In the genomic region with DNA sequence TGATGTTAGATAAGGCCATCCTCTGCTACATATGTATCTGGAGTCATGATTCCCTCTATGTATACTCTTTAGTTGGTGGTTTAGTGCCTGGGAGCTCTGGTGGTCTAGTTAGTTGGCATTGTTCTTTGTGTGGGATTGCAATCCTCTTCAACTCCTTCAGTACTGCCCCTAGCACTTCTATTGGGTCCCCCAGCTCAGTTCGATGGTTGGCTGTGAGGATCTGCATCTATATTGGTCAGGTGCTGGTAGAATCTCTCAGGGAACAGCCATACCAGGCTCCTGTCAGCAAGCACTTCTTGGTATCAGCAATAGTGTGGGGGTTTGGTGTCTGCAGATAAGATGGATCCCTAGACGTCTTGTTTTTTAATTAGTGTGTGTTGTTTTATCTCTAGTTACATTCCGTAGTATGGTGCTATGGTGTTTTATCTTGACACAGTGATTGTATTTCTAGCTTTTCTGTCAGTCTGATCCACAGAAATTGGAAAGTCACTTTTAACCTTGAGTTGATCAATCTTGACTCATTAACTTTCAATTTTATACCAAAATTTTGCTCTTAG, we compare ENCODE assay signal across 23 mouse cellular contexts.
"Had no signal": no experiment of that assay in that cellular context is flagged by ENCODE, and none has a peak within 500 bp of the region (broad histone marks: within the 10 kb centered on the region; RNA-seq: fewer than 3 reads in every experiment).

No protein-coding gene starts in this region.

- H3K9ac ChIP-seq: heart, embryonic 12.5 days; hindbrain, embryonic 12.5 days; hindbrain, embryonic 14.5 days; intestine, embryonic 15.5 days; limb, embryonic 12.5 days had no signal

- DNase-seq: gastrocnemius, adult 2 months; gastrocnemius, postnatal 10 days; gastrocnemius, postnatal 25 days; heart, postnatal 10 days; heart, postnatal 4 days; kidney, adult 18-20 months; kidney, adult 8-10 months; kidney, postnatal 10 days; kidney, postnatal 25 days; kidney, postnatal 4 days had no signal

- ATAC-seq: hindbrain, embryonic 16.5 days; inflammation-experienced regulatory T-cells, adult 6 months; intestine, embryonic 15.5 days; intestine, postnatal 0 days had no signal

- H3K27me3 ChIP-seq: heart, embryonic 12.5 days; hindbrain, embryonic 12.5 days; intestine, embryonic 15.5 days; limb, embryonic 12.5 days had no signal

- H3K4me2 ChIP-seq: heart, embryonic 12.5 days; hindbrain, embryonic 12.5 days; hindbrain, embryonic 14.5 days; intestine, embryonic 15.5 days; limb, embryonic 12.5 days had no signal

- H3K36me3 ChIP-seq: heart, embryonic 10.5 days; heart, embryonic 12.5 days; hindbrain, embryonic 10.5 days; hindbrain, embryonic 12.5 days; intestine, embryonic 15.5 days; limb, embryonic 10.5 days; limb, embryonic 12.5 days had no signal

- H3K4me3 ChIP-seq: gastrocnemius, adult 2 months; heart, embryonic 10.5 days; heart, embryonic 12.5 days; hindbrain, embryonic 10.5 days; hindbrain, embryonic 12.5 days; intestine, embryonic 15.5 days; layer of hippocampus, adult 2 months; left cerebral cortex, adult 2 months; limb, embryonic 10.5 days; limb, embryonic 12.5 days had no signal

- H3K4me1 ChIP-seq: hindbrain, embryonic 10.5 days; hindbrain, embryonic 12.5 days; intestine, embryonic 15.5 days; limb, embryonic 10.5 days; limb, embryonic 12.5 days had no signal

- H3K27ac ChIP-seq: gastrocnemius, adult 2 months; heart, embryonic 10.5 days; hindbrain, embryonic 10.5 days; hindbrain, embryonic 12.5 days; hindbrain, embryonic 14.5 days; intestine, embryonic 15.5 days; layer of hippocampus, adult 2 months; left cerebral cortex, adult 2 months; limb, embryonic 10.5 days; limb, embryonic 12.5 days had no signal

- H3K9me3 ChIP-seq: heart, embryonic 10.5 days; heart, embryonic 12.5 days; hindbrain, embryonic 10.5 days; hindbrain, embryonic 12.5 days; intestine, embryonic 15.5 days; limb, embryonic 10.5 days; limb, embryonic 12.5 days had no signal
